Comparison of ENCODE assay signal across 8 mouse cellular contexts in genomic region chr7:97082219-97083101, GRCm38 (mm10). TPM values are rescaled to one million over a fixed set of nuclear protein-coding genes. Genes with fewer than 3 reads are reported as not detected.
DNase-seq lines count a peak whose midpoint lies in the region; ATAC-seq lines count a peak whose summit lies in the region.

No protein-coding gene starts in this region.

- peak overlapping the region; percentile 96 for H3K27ac ChIP-seq in intestine, embryonic 16.5 days (ENCODE audit: low read length)
- peak overlapping the region; percentile 89 for H3K27ac ChIP-seq in limb, embryonic 15.5 days
- peak overlapping the region; percentile 82 for H3K27ac ChIP-seq in midbrain, embryonic 15.5 days

- peaks cover 20% of the 10 kb centered on the region for H3K4me1 ChIP-seq in intestine, embryonic 16.5 days (ENCODE audit: control insufficient read depth, insufficient read depth, low read length)
- peaks cover 18% of the 10 kb centered on the region; the same call in 1 of the 2 replicates for H3K4me1 ChIP-seq in limb, embryonic 15.5 days
- peaks cover 17% of the 10 kb centered on the region for H3K4me1 ChIP-seq in midbrain, embryonic 15.5 days

- H3K36me3 ChIP-seq in intestine, embryonic 16.5 days (ENCODE audit: control insufficient read depth, insufficient read depth, low read length), result no peaks in the 10 kb centered on the region
- no peaks in the 10 kb centered on the region for H3K36me3 ChIP-seq in limb, embryonic 15.5 days
- H3K36me3 ChIP-seq in midbrain, embryonic 15.5 days (replicated peaks), result no peaks in the 10 kb centered on the region

- H3K9ac ChIP-seq in intestine, embryonic 16.5 days (ENCODE audit: low read depth, low read length), result peak overlapping the region; percentile 96
- H3K9ac ChIP-seq in limb, embryonic 15.5 days, result peak overlapping the region; percentile 73
- peak overlapping the region; percentile 91 for H3K9ac ChIP-seq in midbrain, embryonic 15.5 days

- 1% methylated on average over 39 of the region's 40 CpGs for WGBS in intestine, embryonic 16.5 days
- WGBS in limb, embryonic 15.5 days, result under 1% methylated on average over 38 of the region's 40 CpGs
- WGBS in midbrain, embryonic 15.5 days, result under 1% methylated on average over 39 of the region's 40 CpGs

- no peaks in the 10 kb centered on the region for H3K9me3 ChIP-seq in intestine, embryonic 16.5 days (ENCODE audit: control insufficient read depth, low read length)
- no peaks in the 10 kb centered on the region for H3K9me3 ChIP-seq in limb, embryonic 15.5 days
- no peaks in the 10 kb centered on the region for H3K9me3 ChIP-seq in midbrain, embryonic 15.5 days

- peak overlapping the region; percentile 85 for H3K4me2 ChIP-seq in intestine, embryonic 16.5 days (ENCODE audit: low read depth, low read length)
- H3K4me2 ChIP-seq in limb, embryonic 15.5 days, result peak overlapping the region; percentile 93
- peak overlapping the region; percentile 76 for H3K4me2 ChIP-seq in midbrain, embryonic 15.5 days

- H3K27me3 ChIP-seq in intestine, embryonic 16.5 days (replicated peaks; ENCODE audit: control insufficient read depth, insufficient read depth, low read length), result no peaks in the 10 kb centered on the region
- no peaks in the 10 kb centered on the region for H3K27me3 ChIP-seq in limb, embryonic 15.5 days
- no peaks in the 10 kb centered on the region for H3K27me3 ChIP-seq in midbrain, embryonic 15.5 days (replicated peaks)

- DNase-seq in urinary bladder, adult 18-20 months (ENCODE audit: low spot score in 2 of 2), result peak; percentile 37 to 71
- DNase-seq in urinary bladder, postnatal 10 days (ENCODE audit: low spot score), result no peak
- DNase-seq in embryo, embryonic 11.5 days (ENCODE audit: low read depth, low spot score), result peak; percentile 40
- DNase-seq in heart, adult 11 months, result peak; percentile 99
- peak; percentile 26 to 45 for DNase-seq in spleen, postnatal 36 days (ENCODE audit: low spot score in 2 of 2)

- H3K4me3 ChIP-seq in intestine, embryonic 16.5 days (ENCODE audit: low read length), result peak overlapping the region; percentile 86
- peak overlapping the region; percentile 86 for H3K4me3 ChIP-seq in limb, embryonic 15.5 days
- H3K4me3 ChIP-seq in midbrain, embryonic 15.5 days, result peak overlapping the region; percentile 79

- peak; percentile 73 for ATAC-seq in intestine, embryonic 16.5 days
- 0 out of 2 replicates have a peak, but pooled peaks have one; percentile 25 for ATAC-seq in limb, embryonic 15.5 days (ENCODE audit: insufficient number of reproducible peaks, low FRiP score, low TSS enrichment, low read depth)
- ATAC-seq in midbrain, embryonic 15.5 days (replicated peaks), result peak; percentile 72

RNA-seq across cellular contexts. Expression of gene Gab2, which starts 1.1 kb away (rescaled TPM):
- 5.4 and 6.0 TPM in 2 replicates for polyA plus RNA-seq in intestine, embryonic 16.5 days (2015; fragmentation: Nextera tagmentation; extraction: Ambion mirVana)
- 4.7 TPM in 2 replicates for polyA plus RNA-seq in limb, embryonic 15.5 days (2015; fragmentation: Nextera tagmentation; extraction: Ambion mirVana)
- polyA plus RNA-seq in midbrain, embryonic 15.5 days (2015; fragmentation: Nextera tagmentation; extraction: Ambion mirVana), result 22.3 and 23.3 TPM in 2 replicates
